Mouse (Mus musculus): ENCODE measurements around the gene Nup62.

- no peak for TF ChIP-seq CHD2 (IDR thresholded peaks at IDR 0.05; ENCODE audit: low read depth, low read length)
- TF ChIP-seq ZC3H11A (IDR thresholded peaks at IDR 0.05; ENCODE audit: borderline replicate concordance, low read depth, low read length): no peak
- no peak for TF ChIP-seq MAFK (IDR thresholded peaks at IDR 0.05; ENCODE audit: insufficient read depth, low read depth, low read length)
- TF ChIP-seq HCFC1 (IDR thresholded peaks at IDR 0.05; ENCODE audit: borderline replicate concordance, insufficient read depth, low read length): no peak
Measured at GRCm38 (mm10) chr7:44863982-44864494, 48.1 kb downstream of the Nup62 start.
